Mouse (Mus musculus) C2C12 (cell line): Measurements from ENCODE around the gene Akap7. TPM values are rescaled to one million over a fixed set of nuclear protein-coding genes. Genes with fewer than 3 reads are reported as not detected.

ENCODE experiments used
- H3K27me3 ChIP-seq: one replicate; pipeline ENCODE4 v1.6.1; 2011; ENCODE audit not compliant: control insufficient read depth, insufficient read depth, insufficient read length
- H3K36me3 ChIP-seq: one replicate; pipeline ENCODE4 v1.6.1; 2011; ENCODE audit not compliant: control insufficient read depth, insufficient read depth
- H3K4me3 ChIP-seq: one replicate; pipeline ENCODE4 v1.5.1; 2011; ENCODE audit warnings: mild to moderate bottlenecking, control low read depth; ENCODE audit not compliant: poor library complexity, insufficient read depth, severe bottlenecking
- H3K79me2 ChIP-seq: one replicate; pipeline ENCODE4 v1.6.1; 2011; ENCODE audit not compliant: control insufficient read depth, insufficient read depth
- H3K79me3 ChIP-seq: one replicate; pipeline ENCODE4 v1.6.1; 2011; ENCODE audit warnings: low read depth, control low read depth
- H3ac ChIP-seq: one replicate; pipeline ENCODE3; 2011; ENCODE audit warnings: low read depth; ENCODE audit not compliant: control insufficient read depth, insufficient read length
- CEBPB ChIP-seq: IDR thresholded peaks from one replicate; pipeline ENCODE4 v1.6.1; 2011; ENCODE audit warnings: low read depth, mild to moderate bottlenecking, control low read depth, moderate library complexity
- CTCF ChIP-seq: IDR thresholded peaks from one replicate; pipeline ENCODE4 v1.5.1; 2011; ENCODE audit not compliant: control insufficient read depth, insufficient read depth, insufficient read length
- FOSL1 ChIP-seq: IDR thresholded peaks from one replicate; pipeline ENCODE4 v1.8.0; 2011; ENCODE audit warnings: mild to moderate bottlenecking, low read length; ENCODE audit not compliant: poor library complexity, insufficient read depth, severe bottlenecking
- MAX ChIP-seq: IDR thresholded peaks from one replicate; pipeline ENCODE4 v1.6.1; 2011; ENCODE audit warnings: mild to moderate bottlenecking, control low read depth
- MYOD1 ChIP-seq: IDR thresholded peaks from one replicate; pipeline ENCODE4 v1.6.1; 2011; ENCODE audit warnings: low read depth; ENCODE audit not compliant: control insufficient read depth, insufficient read length
- MYOG ChIP-seq: IDR thresholded peaks from one replicate; pipeline ENCODE4 v1.6.1; 2011; ENCODE audit not compliant: control insufficient read depth, insufficient read length; ENCODE audit errors: extremely low read depth
- USF1 ChIP-seq: IDR thresholded peaks from one replicate; pipeline ENCODE4 v1.6.1; 2011; ENCODE audit warnings: low read depth, mild to moderate bottlenecking, control low read depth, moderate library complexity
- polyA plus RNA-seq: library from polyadenylated mRNA; unstranded; fragments of >200 nt; fragmentation: generic; extraction: Trizol; gene quantifications from one replicate; pipeline ENCODE4 v1.2.1, GENCODE M21; 2012; ENCODE audit warnings: missing spikeins

The Akap7 gene
- polyA plus RNA-seq, 1 experiment: 4.6 TPM

- Histone ChIP-seq H3K79me2 (no peaks in the 10 kb centered on the region), H3K79me3 (no peaks in the 10 kb centered on the region), H3K4me3 (no peak overlapping the region), H3K36me3 (no peaks in the 10 kb centered on the region), H3ac (no peak overlapping the region), H3K27me3 (no peaks in the 10 kb centered on the region)
- TF ChIP-seq MYOG (no peak), MAX (no peak), FOSL1 (no peak), CTCF (no peak), MYOD1 (no peak), CEBPB (peak; percentile 68)
Measured at GRCm38 (mm10) chr10:25331321-25332049, 23.8 kb upstream of the Akap7 start.

- Histone ChIP-seq H3K4me3 (no peak overlapping the region), H3K36me3 (no peaks in the 10 kb centered on the region), H3K27me3 (no peaks in the 10 kb centered on the region), H3ac (no peak overlapping the region), H3K79me3 (no peaks in the 10 kb centered on the region), H3K79me2 (no peaks in the 10 kb centered on the region)
- TF ChIP-seq MYOD1: no peak
- no peak for TF ChIP-seq CTCF
- TF ChIP-seq MYOG: no peak
- no peak for TF ChIP-seq USF1
- TF ChIP-seq MAX: no peak
Measured at GRCm38 (mm10) chr10:25330094-25330493, 22.4 kb upstream of the Akap7 start.

GRCm38 (mm10) chr10:25327511-25327910 is 19.8 kb upstream of the Akap7 start:
- no peaks in the 10 kb centered on the region for H3K79me3 ChIP-seq
- no peaks in the 10 kb centered on the region for H3K36me3 ChIP-seq
- H3K4me3 ChIP-seq: no peak overlapping the region
- H3K79me2 ChIP-seq: no peaks in the 10 kb centered on the region
- H3K27me3 ChIP-seq: no peaks in the 10 kb centered on the region
- H3ac ChIP-seq: no peak overlapping the region
- TF ChIP-seq CTCF (no peak), CEBPB (no peak), MYOG (no peak), MYOD1 (no peak), MAX (no peak), FOSL1 (no peak), USF1 (no peak)

- Histone ChIP-seq H3K36me3 (no peaks in the 10 kb centered on the region), H3K27me3 (no peaks in the 10 kb centered on the region), H3K79me3 (no peaks in the 10 kb centered on the region), H3ac (no peak overlapping the region), H3K79me2 (no peaks in the 10 kb centered on the region), H3K4me3 (no peak overlapping the region)
- TF ChIP-seq MAX (peak; percentile 48), FOSL1 (no peak), USF1 (peak; percentile 76)
Measured at GRCm38 (mm10) chr10:25325690-25326089, 18.0 kb upstream of the Akap7 start.

- H3K27me3 ChIP-seq: no peaks in the 10 kb centered on the region
- no peak overlapping the region for H3K4me3 ChIP-seq
- no peaks in the 10 kb centered on the region for H3K36me3 ChIP-seq
- H3ac ChIP-seq: no peak overlapping the region
- TF ChIP-seq MYOG (no peak), CTCF (no peak), CEBPB (no peak), USF1 (no peak), MAX (no peak), FOSL1 (no peak), MYOD1 (no peak)
- H3K79me3 ChIP-seq: no peaks in the 10 kb centered on the region
- no peaks in the 10 kb centered on the region for H3K79me2 ChIP-seq
Measured at GRCm38 (mm10) chr10:25321198-25321597, 13.5 kb upstream of the Akap7 start.

- Histone ChIP-seq H3K36me3 (no peaks in the 10 kb centered on the region), H3K4me3 (no peak overlapping the region), H3ac (no peak overlapping the region), H3K79me3 (no peaks in the 10 kb centered on the region), H3K79me2 (no peaks in the 10 kb centered on the region), H3K27me3 (no peaks in the 10 kb centered on the region)
- TF ChIP-seq CEBPB (no peak), CTCF (no peak), MAX (no peak), USF1 (no peak), MYOG (no peak), FOSL1 (no peak), MYOD1 (no peak)
Measured at GRCm38 (mm10) chr10:25319531-25319930, 11.9 kb upstream of the Akap7 start.
